Mouse (Mus musculus) cerebellum, postnatal 14 days (tissue): ENCODE data around the gene Tgfbr1.

Experiments
- DNase-seq, 2 experiments: peaks; one replicate each; pipeline ENCODE4 v3.0.0; 2021; ENCODE audit warnings: mixed read lengths in 2 of 2

Gene Tgfbr1

GRCm38 (mm10) chr4:47352803-47353388 lies at the start of gene Tgfbr1:
TSS of gene Tgfbr1 (plus strand) at chr4:47353222.
- DNase-seq = peak; percentile 88 to 92

- DNase-seq = no peak
Observed at GRCm38 (mm10) chr4:47303340-47303998, 49.6 kb upstream of the Tgfbr1 start.

- no peak for DNase-seq
Observed at GRCm38 (mm10) chr4:47309886-47310625, 43.0 kb upstream of the Tgfbr1 start.

DNA sequence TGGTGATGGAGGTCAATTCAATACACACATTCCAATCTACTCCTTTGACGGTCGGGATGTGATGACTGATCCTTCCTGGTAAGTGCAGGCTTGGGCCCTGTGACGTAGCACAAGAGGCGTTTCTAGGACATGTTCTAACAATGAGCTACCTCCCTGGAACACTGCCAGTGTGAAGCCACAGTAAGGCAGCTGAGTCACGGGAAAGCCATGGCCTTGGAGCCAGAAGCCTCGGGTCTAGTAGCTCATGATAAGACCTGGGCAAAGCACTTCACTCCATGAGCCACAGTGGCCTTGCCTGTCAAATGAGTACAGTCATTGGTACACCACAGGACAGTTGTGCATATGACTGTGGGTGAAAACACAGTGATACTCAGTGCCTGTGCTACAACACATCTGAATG lies 42.2 kb upstream of the Tgfbr1 start:
- no peak for DNase-seq

DNA sequence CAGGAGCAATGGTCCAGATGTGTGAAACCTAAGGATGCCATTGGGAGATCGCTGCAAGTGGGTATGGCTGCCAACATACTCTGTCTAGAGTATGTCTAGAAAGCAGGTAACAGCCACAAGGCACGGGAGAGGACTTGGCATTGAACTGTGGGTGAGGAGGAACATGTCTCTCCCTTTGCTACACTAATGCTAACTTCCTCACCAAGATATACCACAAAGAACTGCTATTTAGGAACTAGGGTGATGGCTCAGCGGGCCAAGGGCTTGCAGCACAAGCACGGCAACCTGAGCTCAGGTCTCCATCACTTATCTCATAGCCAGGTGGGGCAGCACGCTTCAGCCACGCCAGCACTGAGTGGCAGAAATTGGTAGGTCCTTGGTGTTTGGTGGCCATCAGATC lies 41.6 kb upstream of the Tgfbr1 start:
- DNase-seq = no peak

GRCm38 (mm10) chr4:47311929-47312328 lies 41.1 kb upstream of the Tgfbr1 start:
- DNase-seq = peak; percentile 24 to 50

GRCm38 (mm10) chr4:47312676-47313075 lies 40.3 kb upstream of the Tgfbr1 start:
- no peak for DNase-seq

- DNase-seq = no peak
Observed at GRCm38 (mm10) chr4:47313710-47314410, 39.2 kb upstream of the Tgfbr1 start.

DNA sequence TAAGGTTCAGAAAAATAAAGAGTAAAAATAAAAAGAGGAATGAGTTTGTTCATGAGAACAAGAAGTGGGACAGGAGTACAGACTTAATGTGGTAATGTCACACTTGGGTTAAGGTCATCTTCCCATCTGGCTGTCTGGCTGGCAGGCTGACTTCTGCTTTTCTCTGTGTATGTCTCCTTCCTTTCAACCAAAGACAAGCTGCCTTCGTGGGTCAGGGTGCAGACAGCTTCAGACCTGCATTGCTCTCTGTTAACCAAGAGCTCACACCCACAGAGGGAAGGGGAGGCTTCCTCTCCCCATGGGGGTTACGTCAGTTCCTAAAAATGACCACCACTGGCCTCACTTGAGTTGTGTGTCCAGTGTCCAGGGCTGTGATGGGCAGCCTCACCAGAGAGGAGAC lies 37.6 kb upstream of the Tgfbr1 start:
- no peak for DNase-seq

- peak; percentile 63 to 70 for DNase-seq
Observed at GRCm38 (mm10) chr4:47316432-47316831, 36.6 kb upstream of the Tgfbr1 start.

GRCm38 (mm10) chr4:47319561-47320321 lies 33.3 kb upstream of the Tgfbr1 start:
- DNase-seq = no peak

DNA sequence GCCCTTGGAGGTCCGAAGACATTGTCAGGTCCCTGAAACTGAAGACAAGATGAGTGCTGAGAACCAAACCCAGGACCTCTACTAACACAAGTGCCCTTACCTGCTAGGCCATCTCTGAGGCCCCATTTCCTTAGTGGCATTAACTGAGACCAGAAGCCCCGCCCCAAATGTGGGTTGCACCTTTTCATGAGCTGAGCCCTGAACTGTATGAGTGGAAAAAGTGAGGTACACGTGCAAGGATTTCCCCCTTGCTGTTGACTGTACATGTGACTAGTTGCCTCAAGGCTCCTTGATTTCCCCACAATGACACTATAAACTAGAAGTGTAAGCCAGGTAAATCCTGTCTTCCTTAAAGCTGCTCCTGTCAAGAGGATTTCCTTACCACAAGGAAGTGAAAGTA lies 30.7 kb upstream of the Tgfbr1 start:
- no peak for DNase-seq

DNA sequence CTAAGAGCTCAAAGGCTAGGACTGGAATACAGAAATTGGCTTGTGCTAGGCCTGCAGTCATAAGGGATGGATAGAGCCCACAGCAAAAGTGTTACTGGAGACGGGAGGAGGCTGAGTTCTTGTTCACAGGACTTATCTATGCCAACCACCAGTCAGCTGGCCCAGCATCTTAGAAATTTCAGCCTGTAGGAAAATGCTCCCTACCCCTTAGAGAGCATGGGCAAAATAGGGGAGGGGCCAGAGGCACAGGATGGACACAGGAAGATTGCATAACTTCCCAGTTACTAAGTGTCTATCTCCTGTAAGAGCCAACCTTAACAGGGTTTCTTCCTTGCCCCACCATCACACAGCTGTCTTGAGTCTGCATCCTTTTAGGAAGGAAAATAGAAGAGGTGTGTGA lies 28.8 kb upstream of the Tgfbr1 start:
- DNase-seq = no peak

GRCm38 (mm10) chr4:47327782-47328181 lies 25.2 kb upstream of the Tgfbr1 start:
- DNase-seq = no peak

DNA sequence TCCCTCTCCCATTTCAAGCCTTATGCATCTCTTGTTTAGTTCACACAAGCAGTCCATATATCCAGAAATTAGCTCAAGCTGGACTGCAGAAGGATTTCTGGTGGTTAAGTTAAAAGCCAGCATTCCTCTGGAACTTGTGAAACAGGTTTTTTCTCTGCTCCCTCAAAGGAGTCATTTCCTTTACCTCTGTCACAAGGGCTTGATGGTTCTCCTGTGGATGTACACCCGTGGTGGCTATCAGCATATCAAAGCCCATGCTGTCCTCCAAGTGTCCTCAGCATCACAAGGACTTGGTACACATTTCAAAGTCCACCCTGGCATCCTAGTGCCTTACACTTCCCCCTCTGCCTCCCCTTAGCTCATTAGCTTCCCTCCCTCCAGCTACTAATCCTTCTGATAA lies 23.7 kb upstream of the Tgfbr1 start:
- no peak for DNase-seq

DNA sequence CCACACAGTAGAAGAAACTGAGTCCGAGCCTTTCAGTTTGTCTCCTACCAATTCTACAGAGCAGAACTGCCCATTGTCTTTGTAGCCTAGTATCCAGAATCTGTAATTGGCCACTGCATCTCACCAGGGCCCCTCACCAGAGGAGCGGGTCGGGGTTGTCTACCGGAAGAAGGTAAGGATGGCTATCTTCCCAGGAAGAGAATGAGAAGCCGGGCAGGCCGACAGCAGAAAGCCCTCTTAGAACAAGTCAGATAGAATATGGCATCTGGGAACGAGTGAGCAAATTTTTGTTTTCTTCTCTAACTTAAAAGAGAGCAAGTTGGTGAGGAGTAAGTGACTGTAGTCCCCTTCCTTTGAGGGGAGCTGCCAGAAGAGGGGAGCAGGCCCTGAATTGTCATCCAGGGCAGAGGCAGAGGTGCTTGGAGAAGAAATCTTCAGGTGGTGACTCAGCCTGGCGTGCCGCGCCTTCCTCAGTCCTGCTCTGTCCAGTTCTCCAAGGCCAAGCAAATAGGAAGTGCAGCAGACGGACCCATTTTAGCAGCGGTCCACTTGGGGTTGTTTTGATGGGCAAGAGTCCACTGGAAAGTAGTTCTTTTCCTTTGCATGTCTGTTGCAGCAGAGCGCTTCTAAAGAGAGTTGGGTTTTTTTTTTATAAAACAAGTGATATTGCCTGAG lies 22.5 kb upstream of the Tgfbr1 start:
- no peak for DNase-seq

DNA sequence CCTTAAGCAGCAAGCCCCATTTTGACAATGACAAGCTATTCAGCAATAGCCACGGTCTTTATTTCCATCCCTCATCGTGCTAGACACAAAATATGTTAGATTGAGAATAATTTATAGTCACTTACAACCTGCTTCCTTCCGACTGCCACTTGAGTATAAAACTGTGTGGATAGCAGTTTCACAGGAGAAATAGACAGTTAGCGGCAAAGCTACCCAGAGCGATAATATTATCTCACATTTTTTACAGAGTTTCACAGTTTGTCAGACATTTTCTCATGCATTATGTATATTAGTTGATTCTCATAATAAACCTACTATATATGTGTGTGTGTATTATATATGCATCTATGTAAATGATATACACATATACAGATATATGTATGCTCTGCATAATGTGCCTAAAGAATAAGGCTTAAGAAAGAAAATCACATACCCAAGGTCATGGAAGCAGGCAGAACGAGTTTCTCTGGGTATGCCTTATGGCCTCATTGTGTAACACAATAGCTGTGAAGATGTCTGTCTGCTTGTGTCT lies 20.1 kb upstream of the Tgfbr1 start:
- no peak for DNase-seq

DNA sequence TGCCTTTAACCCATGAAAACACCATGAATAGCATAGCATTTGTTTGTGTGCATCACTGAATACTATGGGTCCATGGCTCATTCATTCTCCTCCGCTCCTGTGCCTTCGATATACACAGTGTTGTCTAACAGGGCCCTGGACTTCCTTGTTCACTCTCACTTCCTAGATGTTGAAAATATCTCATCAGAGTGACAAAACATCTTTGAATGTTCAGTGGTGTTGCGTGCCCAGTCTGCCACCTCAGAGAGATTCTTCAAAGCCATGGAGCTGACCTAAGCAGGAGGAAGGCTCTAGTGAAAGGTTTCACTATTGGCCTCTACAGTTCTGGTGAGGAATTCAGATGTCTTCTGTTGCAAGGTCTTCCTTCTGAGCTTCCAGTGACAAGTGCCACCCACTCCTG lies 19.5 kb upstream of the Tgfbr1 start:
- DNase-seq = no peak

GRCm38 (mm10) chr4:47336941-47337600 lies 16.0 kb upstream of the Tgfbr1 start:
- DNase-seq = no peak

- no peak for DNase-seq
Observed at GRCm38 (mm10) chr4:47342632-47343031, 10.4 kb upstream of the Tgfbr1 start.

DNA sequence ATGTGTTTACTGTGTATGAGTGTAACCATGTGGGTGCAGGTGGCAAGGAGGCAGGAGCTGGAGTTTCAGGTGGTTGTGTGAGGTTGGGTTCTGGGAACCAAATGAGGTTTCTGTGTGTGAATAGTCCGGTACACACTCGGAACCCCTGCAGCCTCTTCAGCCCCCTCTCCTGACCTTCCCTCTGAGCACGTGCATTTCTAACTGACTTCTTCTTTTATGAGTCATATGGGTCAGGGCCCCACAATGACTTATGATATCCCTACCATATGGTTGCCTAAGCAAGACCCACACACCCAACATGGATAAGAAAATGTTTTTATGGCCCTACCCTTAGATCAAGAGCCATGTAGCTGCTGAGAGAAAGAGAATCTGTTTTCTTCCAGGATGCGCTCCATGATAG lies 6.0 kb upstream of the Tgfbr1 start:
- no peak for DNase-seq
